Mouse (Mus musculus) spleen, embryonic (tissue): ENCODE measurements around the gene Tmem167.
"Not testable (repeated sequence)": the region's sequence is repeated elsewhere in the genome, so short reads cannot be mapped to it uniquely, and the experiment has no call there.

Experiments used
- CTCF ChIA-PET: fragments of 350-600 bp; sonication (Branson Sonifier 250); formaldehyde crosslinking; loops from one replicate; lab custom pipeline; 2022; lab: Charles Lee

The Tmem167 gene

DNA sequence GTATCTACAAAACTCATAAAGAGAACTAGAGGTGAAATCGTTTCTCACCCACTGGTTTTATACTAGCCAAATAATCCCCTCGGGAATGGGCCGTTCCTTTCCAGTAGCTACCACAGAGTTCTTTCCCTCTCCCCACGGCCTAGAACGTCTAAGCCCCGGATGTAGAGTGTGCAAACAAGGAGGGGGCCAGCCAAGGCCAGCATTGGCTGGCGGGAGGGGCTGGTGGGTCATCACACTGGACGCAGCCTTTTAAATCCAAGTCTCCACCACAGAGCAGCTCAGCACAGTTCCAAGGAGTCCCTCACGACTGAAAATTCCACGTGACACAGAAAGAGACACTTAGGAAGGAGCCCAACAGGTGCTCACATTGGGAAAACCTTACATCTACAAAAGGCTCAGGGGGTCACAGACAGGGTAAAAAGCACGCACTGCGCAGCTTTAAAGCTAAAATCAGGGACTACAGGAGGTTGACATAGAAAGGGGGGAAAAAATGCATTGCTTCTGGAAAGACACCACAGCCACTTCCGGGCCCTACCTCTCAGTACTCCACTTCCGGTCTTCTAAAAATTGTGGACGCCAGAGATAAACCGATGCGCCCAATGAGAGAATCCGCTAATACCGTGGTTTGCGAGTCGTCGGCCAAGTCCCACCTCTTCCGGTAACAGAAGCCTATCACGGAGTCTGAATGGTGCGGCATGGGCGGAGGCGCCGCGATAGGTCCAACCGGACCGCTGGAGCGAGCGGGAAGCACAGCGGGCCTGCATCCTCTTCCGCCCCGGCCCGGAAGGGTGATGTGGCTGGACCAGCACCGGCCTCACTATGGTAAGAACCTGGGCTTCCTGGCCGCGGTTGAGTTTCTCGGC lies at the start of gene Tmem167, which contains the start of gene Xrcc4:
Tmem167 (plus strand) TSS at position 162 of the 863 bp plus-strand sequence.
Xrcc4 (minus strand) TSS at position 647 of the 863 bp plus-strand sequence.
- CTCF ChIA-PET = interaction anchor here (0.7 kb wide), 1 partner anchor 9 kb away, joined by 3 read pairs; no protein-coding TSS in a partner anchor

DNA sequence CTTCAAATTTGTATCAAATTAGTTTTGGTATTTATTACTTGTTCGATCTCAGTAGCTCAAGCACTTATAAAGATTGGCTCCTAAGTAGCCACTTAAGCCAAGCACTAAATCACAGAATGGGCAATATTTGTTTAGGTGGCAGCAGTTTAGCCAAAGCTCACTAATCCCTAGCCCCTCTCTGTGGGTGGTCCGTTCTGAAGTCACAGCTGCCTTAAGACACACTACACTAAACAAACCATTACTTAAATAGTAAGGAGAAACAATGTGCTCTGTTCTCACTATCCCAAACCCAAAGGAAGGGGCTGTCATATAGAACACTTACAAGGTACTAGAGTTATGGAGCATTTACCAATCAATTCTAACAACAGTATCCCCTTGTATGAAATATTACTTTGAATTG lies 49.3 kb upstream of the Tmem167 start:
- CTCF ChIA-PET = no interaction called here

DNA sequence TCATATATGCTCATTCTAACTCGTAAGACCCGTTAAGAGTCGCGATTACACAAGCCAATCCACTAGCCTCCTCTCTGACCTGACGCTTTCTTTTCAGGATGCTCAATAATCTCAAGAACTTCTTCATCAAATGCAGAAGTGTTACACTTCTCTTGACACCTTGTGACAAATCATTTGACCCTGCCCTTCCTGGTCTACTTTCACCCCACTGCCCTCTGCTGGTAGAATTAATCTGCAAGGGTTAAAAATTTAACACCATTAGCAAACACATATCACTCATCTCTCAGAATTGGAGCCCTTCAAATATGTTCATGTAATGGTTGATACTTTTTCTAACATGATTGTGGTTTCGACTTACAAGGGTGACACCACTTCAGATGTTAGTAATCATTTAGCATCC lies 37.2 kb upstream of the Tmem167 start:
- CTCF ChIA-PET = no interaction called here

DNA sequence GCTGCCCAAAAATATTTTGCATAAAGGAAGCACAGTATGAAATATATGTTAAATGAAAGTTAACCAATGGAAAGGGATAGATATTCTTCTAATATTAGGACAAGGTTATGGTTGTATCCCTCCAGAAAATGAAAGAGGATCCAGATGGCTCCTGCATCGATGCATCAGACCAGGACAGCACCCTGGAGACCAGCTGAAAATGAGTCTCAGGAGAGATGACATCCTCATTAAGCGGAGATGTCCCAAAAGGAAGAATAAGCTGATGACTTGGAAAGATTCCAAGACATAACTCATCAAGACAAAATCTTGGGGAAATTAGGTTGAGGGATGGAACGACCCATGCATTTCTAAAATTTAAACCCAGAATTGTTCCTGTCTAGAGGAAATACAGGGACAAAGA lies 36.5 kb upstream of the Tmem167 start:
- CTCF ChIA-PET = no interaction called here

DNA sequence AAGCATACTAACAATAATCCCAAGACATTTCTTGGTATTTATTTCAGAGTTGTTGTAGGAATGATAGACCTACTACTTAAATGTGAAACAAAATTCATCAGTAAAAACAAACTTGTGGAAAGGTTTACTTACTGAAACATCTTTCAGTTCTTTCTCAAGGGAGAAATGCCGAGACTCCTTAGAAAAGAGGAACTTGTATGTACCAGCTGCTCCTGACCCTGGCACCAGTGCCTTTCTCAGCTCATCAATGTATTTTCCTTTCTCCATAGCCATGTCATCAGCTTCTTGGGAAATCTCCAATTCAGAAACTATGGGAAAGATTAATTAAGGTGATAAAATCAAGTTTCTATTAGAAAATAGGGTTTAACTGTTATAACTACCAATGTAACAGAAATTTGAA lies 27.0 kb upstream of the Tmem167 start:
- CTCF ChIA-PET = no interaction called here

DNA sequence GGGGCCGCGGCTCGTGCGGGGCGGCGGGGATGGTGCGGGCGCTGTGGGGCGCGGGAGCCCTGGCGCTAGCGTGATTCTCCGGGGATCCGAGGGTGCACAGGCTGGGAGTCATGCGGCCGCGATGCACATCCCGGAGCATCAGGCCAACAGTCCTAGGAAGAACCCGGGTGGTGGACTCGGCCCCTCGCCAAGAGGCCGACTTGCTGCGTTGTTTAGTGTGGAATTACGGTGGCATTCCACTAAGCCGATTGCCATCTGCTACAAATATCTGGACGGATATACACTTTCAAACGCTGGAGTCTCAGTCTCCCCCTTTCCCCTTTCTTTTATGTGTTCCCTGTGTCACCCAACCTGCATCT lies 881 bp downstream of the Tmem167 start:
- CTCF ChIA-PET = interaction anchor here (0.7 kb wide), 1 partner anchor 9 kb away, joined by 3 read pairs; no protein-coding TSS in a partner anchor

DNA sequence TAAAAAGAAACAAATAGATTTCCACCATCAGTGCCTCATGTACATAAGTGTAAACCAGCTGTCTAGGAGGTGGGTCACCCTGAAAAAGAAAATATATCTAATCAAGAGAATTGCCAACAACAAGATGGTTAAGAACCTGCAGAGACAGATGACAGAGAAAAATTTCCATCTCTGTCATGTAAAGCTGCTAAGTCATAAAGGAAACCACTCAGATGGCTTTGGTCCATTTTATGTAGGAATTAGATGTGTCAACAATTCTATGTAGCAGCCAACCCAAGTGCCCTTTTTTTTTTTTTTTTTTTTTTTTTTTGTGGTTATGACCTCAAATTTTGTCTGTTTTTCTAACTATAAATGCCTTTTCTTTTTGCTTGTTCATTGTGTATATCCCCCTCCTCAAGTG lies 12.6 kb downstream of the Tmem167 start:
- CTCF ChIA-PET = no interaction called here

DNA sequence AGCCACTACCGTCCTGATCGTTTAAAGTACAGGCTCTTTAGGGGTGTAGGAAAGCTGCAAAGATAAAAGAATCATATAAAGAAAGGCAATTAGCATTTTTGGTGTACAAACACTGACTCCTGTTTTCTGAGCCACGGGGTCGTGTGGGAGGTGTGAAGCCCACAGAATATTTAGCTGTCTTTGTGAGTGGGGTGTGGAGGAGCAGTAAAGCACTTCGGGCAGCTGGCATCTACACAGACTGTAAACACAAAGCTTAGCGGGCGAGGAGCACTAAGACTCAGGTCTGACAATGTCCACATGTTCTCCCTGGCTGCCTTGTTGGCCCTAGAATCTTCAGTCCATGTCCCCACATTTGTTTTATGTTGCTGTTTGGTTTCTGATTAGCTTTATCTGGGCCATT lies 17.2 kb downstream of the Tmem167 start:
- CTCF ChIA-PET = no interaction called here

DNA sequence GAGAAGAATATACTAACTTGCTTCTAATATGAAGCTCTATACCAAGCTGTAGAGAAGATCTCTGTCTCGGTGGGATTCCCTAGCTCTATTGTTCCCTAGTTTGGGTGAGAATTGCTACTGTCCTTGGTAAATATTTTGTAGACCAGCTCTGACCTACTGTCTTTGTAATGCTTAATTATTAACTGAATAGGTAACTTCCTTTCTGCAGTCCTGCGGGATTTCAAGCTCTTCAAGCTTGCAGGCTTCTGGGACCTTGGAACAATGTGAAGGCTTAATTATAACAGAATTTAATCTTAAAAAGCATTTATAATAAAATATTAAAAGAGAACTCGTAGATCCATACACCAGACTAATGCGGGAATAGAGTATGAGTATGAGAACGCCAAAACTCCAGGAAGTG lies 19.8 kb downstream of the Tmem167 start:
- CTCF ChIA-PET = not testable (repeated sequence)

DNA sequence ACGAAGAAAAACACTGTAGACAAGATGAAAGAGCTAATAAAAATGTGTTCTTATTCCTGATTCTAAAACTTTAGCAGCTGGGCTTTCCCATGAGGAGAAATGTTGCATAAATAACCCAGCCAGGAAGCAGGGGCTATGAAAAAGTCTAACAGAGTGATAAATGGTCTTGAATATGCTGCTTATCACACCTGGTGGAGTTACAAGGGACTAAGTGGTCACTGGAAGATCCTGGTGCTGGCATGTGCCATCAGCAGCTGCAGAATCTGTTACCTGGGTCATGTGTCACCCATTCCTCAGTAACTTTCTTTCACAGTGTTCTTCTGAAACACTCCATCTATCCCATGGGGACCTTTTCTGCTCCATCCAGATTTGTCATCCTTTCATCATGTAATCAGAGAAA lies 22.8 kb downstream of the Tmem167 start:
- CTCF ChIA-PET = no interaction called here

DNA sequence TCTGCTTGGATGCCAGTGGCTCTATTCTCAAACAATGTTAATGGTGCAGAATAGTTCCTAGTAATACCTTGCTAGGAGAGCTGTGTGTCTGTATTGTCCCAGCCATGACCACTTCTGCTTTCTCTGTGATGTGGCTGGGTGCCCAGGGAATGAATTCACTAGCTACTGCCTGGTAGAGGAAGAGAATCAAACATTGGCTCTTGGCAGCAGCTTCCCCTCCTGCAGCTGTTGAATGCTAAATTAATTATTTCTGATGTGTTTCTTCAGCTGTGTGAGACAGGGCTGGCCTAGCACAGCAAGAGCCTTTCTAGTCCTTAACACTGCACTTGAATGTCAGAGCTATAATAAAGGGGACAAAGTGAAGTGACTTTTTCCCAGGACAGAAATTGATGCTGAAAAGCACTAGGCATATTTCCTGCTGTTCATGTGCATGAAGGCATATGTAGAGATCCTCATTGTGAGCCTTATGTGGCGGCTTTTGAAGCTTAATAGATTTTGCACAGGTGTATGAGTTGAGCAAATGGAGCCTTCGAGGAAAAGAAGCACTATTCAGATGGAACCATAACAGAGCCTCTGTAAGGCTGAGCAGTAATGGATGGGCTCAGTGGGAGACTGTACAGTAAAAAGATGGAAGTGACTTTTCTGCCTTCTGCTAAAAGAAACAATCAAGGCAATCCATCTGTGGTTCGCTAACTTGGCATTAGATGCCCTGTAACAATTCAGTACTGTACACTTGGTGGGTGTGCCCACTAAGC lies 47.4 kb downstream of the Tmem167 start:
- CTCF ChIA-PET = no interaction called here

DNA sequence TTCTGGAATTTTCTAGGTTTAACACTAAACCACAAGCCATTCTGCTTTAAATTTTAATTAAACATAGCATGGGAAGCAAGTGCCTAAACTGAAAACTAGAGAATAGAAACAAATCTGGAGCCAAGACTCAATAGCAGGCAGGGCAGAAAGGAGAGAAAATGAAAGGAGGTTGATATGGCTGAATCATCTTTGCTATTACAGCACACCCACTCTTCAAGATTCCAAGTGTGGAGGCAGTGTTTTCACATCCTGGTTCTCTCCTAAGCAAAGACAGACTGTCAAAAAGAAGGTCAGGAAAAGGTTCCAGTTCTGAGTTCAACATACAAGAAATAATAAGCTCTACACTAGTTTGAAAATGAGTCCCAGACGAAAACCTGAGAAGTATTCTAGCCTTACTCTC lies 52.8 kb downstream of the Tmem167 start:
- CTCF ChIA-PET = no interaction called here

DNA sequence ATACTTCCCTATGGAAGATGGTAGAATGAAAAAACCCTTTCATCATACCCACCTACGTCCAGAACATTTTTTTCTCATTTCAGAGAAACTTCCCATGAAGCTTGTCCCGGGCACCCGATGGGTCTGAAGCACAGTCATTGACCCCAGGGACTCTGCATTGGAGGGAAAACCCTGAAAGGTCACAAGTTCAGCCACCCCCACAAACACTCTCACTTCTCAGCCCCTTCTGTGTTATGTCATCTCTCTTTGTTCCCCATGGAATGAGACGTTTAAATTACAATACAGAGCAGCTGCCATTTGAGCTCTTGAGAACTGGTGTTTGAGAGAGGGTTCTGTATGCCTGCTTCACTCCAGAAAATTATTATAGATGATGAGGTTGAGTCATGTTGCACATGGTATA lies 54.3 kb downstream of the Tmem167 start:
- CTCF ChIA-PET = no interaction called here

DNA sequence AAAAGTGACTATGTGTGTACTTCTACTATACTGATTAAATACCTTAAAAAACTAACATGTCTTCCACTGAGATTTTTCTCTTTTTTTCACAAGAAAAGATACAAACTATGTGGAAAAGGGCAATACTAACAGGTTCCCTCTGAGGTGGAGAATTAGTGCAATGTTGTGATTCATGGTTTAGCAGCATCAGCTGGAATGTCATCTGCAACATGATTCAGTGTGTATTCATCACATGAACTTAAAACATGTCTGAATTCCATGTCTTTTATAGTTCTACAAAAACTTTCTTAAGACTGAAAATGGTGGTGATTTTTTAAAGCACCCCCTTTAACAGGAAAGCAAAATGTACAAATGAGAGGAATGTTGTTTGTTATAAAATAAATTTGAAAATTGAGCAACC lies 63.0 kb downstream of the Tmem167 start:
- CTCF ChIA-PET = no interaction called here

DNA sequence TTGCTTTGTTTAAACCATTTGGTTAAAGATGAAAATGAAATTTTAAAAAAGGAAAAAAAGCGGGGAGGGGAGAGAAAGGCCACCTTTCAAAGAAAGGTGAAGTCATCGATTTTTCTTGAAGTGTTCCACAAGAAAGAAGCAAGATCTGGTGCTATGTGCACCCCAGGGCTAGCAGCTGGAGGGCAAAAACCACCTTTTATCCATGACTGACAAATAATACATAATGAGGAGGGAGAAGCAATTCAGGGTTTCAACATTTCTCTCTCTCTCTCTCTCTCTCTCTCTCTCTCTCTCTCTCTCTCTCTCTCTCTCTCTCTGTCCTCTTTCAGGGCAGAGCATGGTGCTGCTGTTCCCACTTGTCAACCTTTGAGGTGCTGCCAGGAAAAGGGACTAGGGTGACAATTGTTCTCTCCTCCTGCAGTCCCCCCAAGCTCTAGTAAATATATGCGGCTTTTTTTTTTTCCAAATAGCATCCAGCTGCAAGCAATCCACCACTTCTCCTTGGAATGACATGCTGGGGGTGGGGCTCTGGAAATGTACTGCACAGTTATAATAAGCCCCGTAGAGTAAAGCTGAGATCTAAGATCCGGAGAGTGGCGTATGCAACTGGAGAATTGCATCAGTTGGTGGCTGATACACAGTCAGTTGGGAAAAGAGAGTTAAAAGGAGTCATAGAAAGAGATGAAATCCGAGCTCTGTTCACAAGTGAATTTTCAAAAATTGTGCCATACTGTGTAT lies 63.8 kb downstream of the Tmem167 start:
- CTCF ChIA-PET = interaction anchor here (0.6 kb wide), 1 partner anchor 1172 kb away, joined by 3 read pairs; no protein-coding TSS in a partner anchor

DNA sequence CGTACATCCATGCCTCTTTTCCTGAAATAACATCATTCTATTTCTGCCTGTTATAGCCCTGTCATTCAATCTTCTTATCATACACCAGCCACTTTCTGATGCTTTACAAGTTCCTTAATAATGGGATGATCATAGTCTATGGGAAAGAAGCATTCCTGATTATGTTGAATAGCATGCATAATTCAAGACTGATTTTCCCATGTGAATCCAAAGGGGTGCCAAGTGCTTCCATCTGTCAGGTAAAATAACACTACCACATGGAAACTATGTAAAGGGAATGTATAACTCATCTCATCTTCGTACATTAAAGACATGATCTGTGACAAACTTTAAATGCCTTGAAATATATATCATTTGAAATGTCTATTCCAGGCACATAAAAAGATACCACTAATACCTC lies 75.2 kb downstream of the Tmem167 start:
- CTCF ChIA-PET = no interaction called here

DNA sequence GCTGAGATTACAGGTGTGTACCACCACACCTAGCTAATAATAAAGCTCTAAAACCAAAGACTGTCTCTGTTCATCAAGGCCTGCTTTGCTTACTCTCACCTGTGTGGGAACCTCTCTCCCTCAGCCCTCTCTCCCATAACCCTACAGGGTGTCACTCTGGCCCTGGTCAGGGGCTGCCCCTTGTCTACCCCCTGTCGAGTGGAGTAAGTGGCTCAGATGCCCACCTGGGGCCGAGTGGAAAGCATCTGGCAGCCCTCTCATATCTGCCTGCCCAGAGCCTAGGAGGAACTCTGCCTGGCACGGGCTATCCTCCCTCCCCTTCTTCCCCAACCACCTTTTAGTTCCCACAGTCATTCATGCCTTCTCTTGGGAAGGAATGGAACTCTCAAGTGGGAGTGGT lies 78.1 kb downstream of the Tmem167 start:
- CTCF ChIA-PET = no interaction called here

DNA sequence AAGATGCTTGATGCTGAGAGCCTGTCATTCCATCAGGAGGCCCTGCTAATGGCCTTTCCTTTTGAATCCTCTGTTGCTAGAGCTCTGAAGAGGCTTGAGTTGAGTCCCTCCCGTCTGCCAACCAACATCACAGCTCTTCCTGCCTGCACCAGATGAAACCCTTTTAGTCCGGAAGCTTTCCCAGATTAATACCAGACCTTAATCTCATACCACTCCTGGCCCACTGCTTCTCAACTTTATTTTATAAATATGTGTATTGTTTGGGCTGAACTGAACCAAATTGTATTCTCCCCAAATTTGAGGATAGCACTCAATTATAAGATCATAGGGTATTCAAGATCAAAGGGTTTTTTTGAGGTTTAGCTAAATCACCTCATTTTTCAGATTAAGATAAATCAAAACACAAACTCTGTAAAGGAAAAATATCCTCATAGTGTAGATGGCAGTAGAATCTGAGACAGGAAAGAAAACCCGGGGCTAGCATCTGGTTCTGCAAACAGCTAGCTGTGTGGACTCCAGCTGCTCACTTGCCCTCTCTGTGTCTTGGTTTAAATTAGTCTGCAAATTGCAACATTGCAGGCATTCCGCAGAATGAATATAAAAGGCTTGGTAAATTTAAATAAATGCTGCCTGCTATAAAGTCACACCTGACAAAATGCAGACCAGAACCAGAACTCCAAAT lies 81.3 kb downstream of the Tmem167 start:
- CTCF ChIA-PET = no interaction called here

DNA sequence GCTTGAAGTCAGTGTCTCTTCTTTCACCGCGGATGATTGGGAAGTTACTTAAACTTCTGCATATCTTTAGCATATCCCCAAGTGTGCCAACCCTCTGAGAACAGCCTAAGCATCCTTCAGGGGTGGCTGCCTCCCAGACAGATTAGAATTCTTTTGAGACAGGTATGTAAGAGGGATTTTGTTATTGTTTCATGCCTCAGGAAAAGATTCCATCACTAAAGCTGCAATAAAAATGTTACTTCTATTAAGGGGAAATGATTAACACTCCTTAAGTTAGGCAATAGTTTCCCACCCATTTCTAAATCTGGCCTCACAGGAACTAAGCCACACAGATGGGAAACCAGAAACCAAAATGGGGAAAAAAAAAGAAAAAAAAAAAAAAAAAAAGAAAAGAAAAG lies 81.9 kb downstream of the Tmem167 start:
- CTCF ChIA-PET = no interaction called here

DNA sequence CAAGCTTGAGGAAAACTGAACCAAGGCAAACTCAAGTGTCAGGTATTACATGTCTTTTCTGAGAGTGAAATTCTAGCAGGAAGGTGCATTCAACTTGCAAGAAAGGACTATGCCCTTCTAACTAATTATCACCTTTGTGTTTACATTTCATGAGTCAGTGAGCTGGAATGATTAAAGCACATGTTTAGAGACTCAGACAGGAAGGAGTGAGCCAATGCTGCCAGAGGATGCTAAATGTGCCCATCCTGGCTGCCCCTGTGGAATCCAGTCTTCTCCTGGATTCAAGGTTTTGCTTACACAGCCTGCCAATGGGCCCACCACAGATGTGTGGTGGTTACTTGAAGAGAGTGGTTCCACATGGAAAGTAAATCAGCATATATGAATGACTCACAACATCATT lies 82.5 kb downstream of the Tmem167 start:
- CTCF ChIA-PET = no interaction called here

DNA sequence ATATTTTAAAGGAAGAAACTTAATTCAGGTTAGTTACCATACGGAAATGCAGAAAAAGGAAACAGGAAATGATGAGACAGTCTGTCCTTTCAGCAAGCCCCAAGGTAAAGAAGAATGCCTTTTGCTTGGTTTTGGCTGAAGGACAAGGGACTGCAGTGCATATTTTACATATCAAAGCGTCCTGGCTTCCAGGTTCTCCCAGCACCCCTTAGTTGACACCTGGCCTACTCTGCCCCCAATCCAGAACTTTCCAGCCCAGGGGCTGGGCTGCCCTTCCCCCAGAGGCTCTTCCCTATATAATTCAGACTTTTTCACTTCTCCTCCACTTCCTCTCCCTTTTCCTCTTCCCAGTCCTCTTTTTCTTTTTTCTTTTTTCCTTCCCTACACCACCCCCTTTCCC lies 86.7 kb downstream of the Tmem167 start:
- CTCF ChIA-PET = no interaction called here

DNA sequence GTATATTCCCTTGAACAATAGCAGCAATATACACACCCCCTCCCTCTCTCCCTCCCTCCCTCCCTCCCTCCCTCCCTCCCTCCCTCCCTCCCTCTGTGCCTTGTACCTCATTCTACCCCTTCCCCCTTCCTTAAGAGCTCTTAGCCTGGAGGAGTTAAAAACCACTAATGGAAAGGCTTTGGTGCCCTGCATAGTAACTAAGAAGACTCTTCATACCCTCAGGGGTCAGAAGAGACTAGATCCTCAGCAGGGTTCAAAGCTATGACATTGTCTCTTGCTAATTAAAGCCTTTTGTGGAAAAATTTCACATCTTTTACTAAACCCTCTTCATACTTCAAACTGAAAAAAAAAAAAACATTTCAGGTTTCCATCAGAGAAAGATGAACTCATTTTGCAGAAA lies 93.3 kb downstream of the Tmem167 start:
- CTCF ChIA-PET = no interaction called here
